Mouse (Mus musculus) heart, postnatal 36 days (tissue): Measurements from ENCODE around the gene Rnf216. TPM values are rescaled to one million over a fixed set of nuclear protein-coding genes. Genes with fewer than 3 reads are reported as not detected.

ENCODE experiments used
- DNase-seq, 2 experiments: peaks; one replicate each; pipeline ENCODE4 v3.0.0; 2021 to 2022
- intact Hi-C: fragments of 180-260 bp; cut with DNase I; formaldehyde crosslinking; loops from one replicate; pipeline ENCODE4 v1.15.1; 2025
- total RNA-seq, 2 experiments: library from RNA; stranded (reverse); gene quantifications; 2 replicates each; pipeline ENCODE4 v1.2.3; 2021

Gene Rnf216
- total RNA-seq, 2 experiments from 2014 or later: 27.1 to 28.0 TPM

DNA sequence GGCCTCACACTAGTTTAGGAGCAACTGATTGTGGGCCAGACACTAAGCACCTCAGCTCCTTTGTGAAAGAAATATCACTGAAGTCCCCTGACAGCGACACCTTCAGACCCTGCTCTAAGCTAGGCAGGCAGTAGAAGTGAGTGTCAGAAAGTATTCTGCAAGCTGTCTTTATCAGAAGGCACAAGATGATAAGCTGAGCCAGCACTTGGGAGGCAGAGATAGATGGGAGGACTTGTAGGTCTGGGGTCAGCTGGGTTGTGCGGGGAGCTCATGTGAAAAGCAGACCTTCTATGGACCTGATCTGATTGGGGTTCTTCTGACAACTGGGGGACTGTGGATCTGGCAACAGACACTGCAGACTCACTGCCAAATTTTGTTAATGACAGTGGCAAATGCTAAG is 88.9 kb downstream of the Rnf216 start:
- intact Hi-C loops: no loop called here

GRCm38 (mm10) chr5:143022956-143023355 is 89.8 kb downstream of the Rnf216 start:
- no peak for DNase-seq
- intact Hi-C loops: no loop called here

More for the DNA sequence above, 88.9 kb downstream of the Rnf216 start:
- no peak for DNase-seq

DNA sequence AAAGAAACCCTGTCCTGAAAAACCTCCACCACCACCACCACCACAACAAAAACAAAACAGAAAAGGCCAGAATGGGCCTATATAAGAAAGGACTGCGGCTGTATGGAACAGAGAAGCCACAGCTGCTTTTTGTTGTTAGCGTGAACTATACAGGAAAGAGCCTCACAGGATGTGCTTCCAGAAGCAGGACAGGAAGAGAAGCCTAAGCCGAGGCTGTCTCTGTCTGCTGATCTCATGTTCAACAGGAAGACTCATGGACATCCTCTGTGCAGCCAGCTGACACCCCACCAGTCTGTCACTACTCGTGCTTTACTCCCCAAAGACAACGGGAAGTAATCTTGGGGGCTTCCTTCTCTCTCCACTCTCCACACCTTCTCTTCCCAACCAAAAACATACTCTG is 95.4 kb downstream of the Rnf216 start:
- DNase-seq: no peak
- intact Hi-C loops: loop anchor here (1.0 kb wide), 1 partner anchor 55 kb away; no protein-coding TSS in a partner anchor

- intact Hi-C loops: no loop called here
- no peak for DNase-seq
Measured at GRCm38 (mm10) chr5:143009383-143009782, 103.4 kb downstream of the Rnf216 start.

DNA sequence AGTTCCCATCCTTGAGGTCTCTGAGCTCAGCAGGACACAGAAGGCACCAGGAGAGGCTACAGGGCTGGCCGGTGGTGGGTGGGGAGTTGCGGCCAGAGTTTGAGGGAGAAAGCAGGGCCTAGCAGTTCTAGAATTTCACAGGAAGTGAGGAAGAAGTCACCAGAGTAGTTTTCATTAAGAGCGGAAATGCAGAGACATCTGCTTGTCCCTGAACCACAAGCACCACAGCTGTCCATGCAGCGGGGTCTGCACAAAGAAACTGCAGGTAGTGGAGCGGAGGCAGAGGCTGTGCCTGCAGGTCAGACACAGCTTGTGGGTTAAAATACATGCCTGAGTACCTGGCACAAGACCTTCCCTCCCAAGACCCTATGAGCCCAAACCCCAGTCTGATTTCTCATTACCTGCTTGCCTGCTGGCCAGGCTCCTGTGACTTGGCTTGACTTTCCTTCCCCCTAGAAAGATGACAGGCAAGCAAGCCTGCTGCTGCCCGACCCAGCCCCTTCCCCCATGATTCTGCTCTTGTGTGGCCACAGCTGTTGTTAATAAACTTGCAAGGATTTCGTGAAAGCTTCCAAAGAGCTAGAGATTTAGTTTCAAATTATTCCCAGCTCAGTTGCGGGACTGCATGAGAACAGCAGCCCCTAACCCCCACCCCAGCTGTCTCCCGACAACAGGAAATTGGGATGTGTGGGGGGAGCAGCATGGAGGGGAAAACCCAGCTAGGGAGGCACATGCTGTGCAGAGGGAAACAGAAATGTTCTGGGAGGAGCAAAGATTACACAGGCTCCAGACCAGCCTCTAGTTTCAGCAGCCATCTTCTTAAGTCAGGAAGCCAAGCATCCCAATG is 111.9 kb downstream of the Rnf216 start:
- peak in 1 of 2 experiments; percentile 27 for DNase-seq
- intact Hi-C loops: no loop called here

GRCm38 (mm10) chr5:143000091-143000490 is 112.7 kb downstream of the Rnf216 start:
- intact Hi-C loops: no loop called here
- no peak for DNase-seq

DNA sequence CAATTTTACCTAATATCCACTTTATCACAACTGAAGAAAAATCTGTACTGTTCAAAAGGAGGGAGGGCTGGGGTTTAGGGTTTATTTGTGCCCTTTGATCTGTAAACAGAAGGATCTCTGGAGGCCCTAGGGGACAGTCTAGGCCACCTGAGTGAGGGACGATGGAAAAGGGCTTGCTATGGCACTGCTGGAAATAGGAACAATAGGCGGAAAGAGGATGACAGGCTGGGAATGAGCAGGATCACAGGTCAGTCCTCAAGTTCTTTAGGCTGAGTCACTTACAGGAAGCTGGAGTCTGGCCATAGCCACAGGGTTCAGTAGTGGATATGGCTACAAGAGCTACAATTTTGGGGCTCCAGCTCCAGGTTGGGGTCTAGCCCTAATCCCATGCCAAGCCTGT is 114.6 kb downstream of the Rnf216 start:
- intact Hi-C loops: loop anchor here (1.0 kb wide), 1 partner anchor 36 kb away; no protein-coding TSS in a partner anchor

GRCm38 (mm10) chr5:142997526-142997925 is 115.3 kb downstream of the Rnf216 start:
- DNase-seq: no peak
- intact Hi-C loops: no loop called here

More for the DNA sequence above, 114.6 kb downstream of the Rnf216 start:
- DNase-seq: peak in 1 of 2 experiments; percentile 13

GRCm38 (mm10) chr5:142994746-142995145 is 118.0 kb downstream of the Rnf216 start:
- intact Hi-C loops: no loop called here
- no peak for DNase-seq

DNA sequence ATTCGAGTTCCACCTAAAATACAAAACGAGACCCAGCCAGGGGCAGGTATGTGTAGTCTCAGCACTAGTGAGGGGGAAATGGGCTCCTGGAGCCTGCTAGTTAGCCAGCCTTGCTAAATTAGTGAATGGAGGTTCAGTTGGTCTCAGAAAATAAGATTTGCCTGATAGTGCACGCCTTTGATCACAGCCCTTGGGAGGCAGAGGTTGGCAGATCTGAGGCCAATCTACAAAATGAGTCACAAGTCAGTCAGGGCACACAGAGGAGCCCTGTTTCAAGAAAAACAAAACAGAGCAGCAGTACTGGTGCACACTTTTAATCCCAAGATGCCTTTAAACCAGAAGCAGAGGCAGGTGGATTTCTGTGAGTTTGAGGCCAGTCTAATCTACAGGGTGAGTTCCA is 123.6 kb downstream of the Rnf216 start:
- intact Hi-C loops: no loop called here
- no peak for DNase-seq

DNA sequence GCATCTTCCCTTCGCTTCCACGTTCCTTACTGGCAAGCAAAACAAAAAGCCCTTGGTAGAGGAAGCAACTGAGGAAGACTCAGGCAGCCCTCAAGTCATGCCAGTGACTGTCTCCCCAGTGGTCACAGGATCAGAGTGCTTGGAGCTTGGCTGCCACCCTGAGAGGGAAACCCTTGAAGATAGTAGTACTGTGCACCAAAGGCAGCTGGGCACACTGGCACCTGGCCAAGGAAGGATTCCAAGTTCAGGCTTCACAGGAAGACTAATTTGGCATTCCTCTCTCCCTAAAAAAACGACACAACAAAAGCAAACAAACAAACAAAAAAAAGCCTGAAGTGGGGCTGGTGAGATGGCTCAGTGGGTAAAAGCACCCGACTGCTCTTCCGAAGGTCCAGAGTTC is 124.3 kb downstream of the Rnf216 start:
- DNase-seq: no peak
- intact Hi-C loops: no loop called here

DNA sequence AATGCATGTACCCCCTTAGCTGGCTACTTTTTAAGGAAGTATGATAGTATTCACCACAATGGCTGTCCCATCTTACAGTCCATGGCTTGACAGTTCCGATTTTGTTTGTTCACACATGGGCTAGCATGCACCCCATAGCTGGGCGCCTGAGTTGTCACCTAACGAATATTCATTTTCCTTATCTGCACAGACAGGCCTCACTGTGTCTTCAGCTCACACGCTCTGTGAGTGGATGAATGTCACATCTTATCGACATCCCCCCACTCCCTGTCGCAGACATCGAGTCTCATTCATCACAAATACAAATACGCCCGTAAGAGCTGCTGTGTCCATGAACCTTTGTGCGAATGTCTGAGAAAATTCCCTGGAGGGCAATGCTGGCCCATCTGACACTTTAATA is 128.5 kb downstream of the Rnf216 start:
- no peak for DNase-seq
- intact Hi-C loops: no loop called here

- intact Hi-C loops: no loop called here
- no peak for DNase-seq
Measured at GRCm38 (mm10) chr5:142983174-142983573, 129.6 kb downstream of the Rnf216 start.

- no peak for DNase-seq
- intact Hi-C loops: no loop called here
Measured at GRCm38 (mm10) chr5:142982046-142982801, 130.6 kb downstream of the Rnf216 start.

GRCm38 (mm10) chr5:142976516-142976915 is 136.3 kb downstream of the Rnf216 start:
- intact Hi-C loops: no loop called here
- DNase-seq: no peak

GRCm38 (mm10) chr5:142974598-142975121 is 138.1 kb downstream of the Rnf216 start:
- intact Hi-C loops: no loop called here
- DNase-seq: no peak

GRCm38 (mm10) chr5:142973971-142974370 is 138.8 kb downstream of the Rnf216 start:
- DNase-seq: no peak
- intact Hi-C loops: no loop called here

DNA sequence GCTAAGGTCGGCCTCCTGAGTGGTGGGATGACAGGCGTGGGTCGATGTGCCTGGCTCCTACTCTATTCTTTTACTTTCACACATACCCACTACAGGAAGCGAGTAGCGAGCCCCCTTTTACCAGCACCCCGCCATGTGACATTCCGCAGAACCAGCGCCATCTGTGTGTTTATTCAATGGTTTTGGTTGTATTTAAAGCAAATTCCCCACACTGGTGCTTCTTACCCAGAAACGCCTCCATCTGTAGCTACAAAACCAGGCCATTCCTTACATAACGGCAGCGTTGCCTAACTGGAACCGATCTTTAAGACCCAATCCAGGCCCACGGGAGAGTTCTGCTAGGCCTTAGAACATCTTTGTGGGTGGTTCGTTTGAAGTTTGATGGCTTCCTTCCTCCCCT is 144.4 kb downstream of the Rnf216 start:
- no peak for DNase-seq
- intact Hi-C loops: no loop called here

DNA sequence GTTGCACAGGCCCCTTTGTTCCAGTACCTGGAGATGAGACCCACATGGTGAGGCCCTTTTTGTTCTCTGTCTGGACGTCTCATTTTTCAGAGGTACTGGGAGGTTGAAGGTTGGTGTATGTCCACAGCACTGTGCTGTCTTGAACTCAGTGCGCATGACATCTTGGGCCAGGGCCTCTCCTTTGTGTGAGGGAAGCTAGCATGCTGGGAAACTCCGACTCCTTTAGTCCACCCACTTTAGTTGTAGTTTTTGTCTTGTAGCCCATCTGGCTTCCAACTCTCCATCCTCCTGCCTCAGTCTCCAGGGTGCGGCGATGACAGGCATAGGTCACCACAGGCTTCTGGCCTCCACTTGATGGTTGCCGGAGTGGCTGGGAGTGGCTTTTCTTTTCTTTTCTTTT is 148.1 kb downstream of the Rnf216 start:
- no peak for DNase-seq
- intact Hi-C loops: no loop called here

DNA sequence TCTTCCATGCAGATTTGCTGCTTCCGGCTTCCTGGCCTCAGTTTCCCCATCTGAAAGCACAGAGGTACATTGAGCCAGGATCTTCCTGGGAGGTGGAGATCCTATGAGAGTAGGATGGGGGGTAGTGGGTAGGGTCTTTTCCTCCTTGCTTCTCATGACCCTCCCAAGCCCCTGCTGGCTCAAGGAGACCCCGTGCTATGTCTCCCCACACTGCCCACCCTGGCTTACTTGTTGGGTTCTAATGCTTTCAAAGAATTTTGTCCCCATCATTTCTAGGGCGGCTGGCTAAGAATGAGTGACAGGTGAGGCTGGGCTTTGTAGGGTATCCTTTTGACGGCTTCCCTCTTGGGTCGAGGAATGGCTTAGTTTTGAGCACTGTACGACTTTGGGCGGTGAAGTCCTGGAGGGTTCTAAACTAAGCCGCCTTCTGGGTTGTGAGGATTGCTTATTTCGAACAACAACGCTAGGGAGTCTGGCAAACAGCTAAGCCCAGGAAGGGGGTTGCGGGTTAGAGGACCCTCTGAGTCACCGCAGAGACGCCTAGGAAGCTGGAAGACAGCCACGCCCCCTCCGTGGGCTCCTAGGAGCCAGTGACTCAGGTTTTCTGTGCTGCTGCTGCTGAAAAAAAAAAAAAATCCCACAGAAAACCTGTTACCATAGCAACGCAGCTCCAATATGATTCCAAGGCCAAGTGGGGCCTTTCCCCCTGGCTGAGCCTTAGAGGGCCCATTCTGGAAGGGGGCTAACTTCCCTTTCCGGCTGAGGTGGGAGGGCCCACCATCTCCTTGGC is 148.9 kb downstream of the Rnf216 start:
- intact Hi-C loops: no loop called here
- no peak for DNase-seq
